Mouse (Mus musculus): ENCODE measurements around the gene Utf1. TPM values are rescaled to one million over a fixed set of nuclear protein-coding genes. Genes with fewer than 3 reads are reported as not detected.

The Utf1 gene
- polyA plus RNA-seq, 1 experiment from 2014 or later, result not detected

DNA sequence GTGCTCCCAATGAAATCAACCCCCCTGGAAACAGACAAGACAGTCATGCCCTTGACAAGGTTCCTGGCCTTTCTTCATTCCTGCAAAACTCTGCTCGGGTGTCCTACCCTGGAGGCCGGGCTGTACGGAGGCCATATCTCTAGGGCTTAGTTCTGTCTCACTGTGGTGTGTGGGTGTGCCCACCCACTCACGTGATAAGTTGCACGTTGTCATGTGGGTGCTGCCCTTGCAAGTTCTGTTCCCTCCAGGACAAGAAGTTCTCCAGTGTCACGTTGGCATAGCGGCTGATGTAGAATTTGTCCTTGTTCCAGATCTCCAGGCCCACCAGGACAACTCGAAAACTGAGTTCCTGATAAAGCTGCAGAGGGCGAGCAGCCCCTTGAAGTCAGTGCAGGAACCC, 44.7 kb downstream of the Utf1 start:
- H3K4me2 ChIP-seq (replicated peaks; ENCODE audit: low read depth, low read length), result no peak overlapping the region
- H3K4me3 ChIP-seq (ENCODE audit: low read depth, low read length), result no peak overlapping the region
- DNase-seq (ENCODE audit: low spot score) (no peak), ATAC-seq (ENCODE audit: low FRiP score) (no peak)
- no peaks in the 10 kb centered on the region for H3K9me3 ChIP-seq (ENCODE audit: control insufficient read depth, low read length)
- no peaks in the 10 kb centered on the region for H3K36me3 ChIP-seq (ENCODE audit: control insufficient read depth, insufficient read depth, low read length)
- no peaks in the 10 kb centered on the region for H3K4me1 ChIP-seq (replicated peaks; ENCODE audit: control insufficient read depth, insufficient read depth, low read length)
- no peaks in the 10 kb centered on the region for H3K27me3 ChIP-seq (ENCODE audit: control insufficient read depth, insufficient read depth, low read length)
- WGBS, result 89% methylated on average over 9 of the region's 9 CpGs
- no peak overlapping the region for H3K9ac ChIP-seq (ENCODE audit: low read depth, low read length)
- H3K27ac ChIP-seq (ENCODE audit: low read depth, low read length), result no peak overlapping the region

GRCm38 (mm10) chr7:139990864-139991394, 47.3 kb downstream of the Utf1 start:
- Histone ChIP-seq H3K9ac (ENCODE audit: low read depth, low read length) (no peak overlapping the region), H3K4me2 (replicated peaks; ENCODE audit: low read depth, low read length) (no peak overlapping the region), H3K4me3 (ENCODE audit: low read depth, low read length) (no peak overlapping the region), H3K27me3 (ENCODE audit: control insufficient read depth, insufficient read depth, low read length) (no peaks in the 10 kb centered on the region), H3K4me1 (replicated peaks; ENCODE audit: control insufficient read depth, insufficient read depth, low read length) (no peaks in the 10 kb centered on the region), H3K36me3 (ENCODE audit: control insufficient read depth, insufficient read depth, low read length) (no peaks in the 10 kb centered on the region), H3K9me3 (ENCODE audit: control insufficient read depth, low read length) (no peaks in the 10 kb centered on the region), H3K27ac (ENCODE audit: low read depth, low read length) (no peak overlapping the region)
- 79% methylated on average over 8 of the region's 8 CpGs for WGBS
- DNase-seq (ENCODE audit: low spot score), result no peak
- no peak for ATAC-seq (ENCODE audit: low FRiP score)

DNA sequence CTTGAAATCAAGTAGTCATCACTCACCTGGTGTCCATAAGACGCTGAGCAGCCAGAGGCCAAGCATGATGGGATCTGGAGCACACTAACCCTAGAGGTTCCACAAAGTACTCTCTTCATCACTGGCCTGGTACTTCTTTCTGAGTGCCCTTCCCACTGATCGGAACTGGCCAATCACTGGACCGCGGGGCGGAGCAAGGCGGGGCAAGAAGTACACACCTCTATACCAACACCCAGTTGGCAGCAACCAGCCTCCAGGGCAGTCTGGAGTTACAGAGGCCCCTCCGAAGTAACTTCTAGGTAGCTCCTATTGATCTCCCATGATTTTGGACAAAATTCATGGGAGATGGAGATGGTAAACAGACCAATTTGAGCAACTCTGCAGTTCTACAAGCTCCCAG, 48.8 kb downstream of the Utf1 start, which contains the start of gene Adam8:
Gene Adam8, minus strand, starts transcription at position 157 of the 400 bp plus-strand sequence.
- Histone ChIP-seq H3K36me3 (ENCODE audit: control insufficient read depth, insufficient read depth, low read length) (no peaks in the 10 kb centered on the region), H3K27ac (ENCODE audit: low read depth, low read length) (no peak within 1 kb of the TSS), H3K9me3 (ENCODE audit: control insufficient read depth, low read length) (no peaks in the 10 kb centered on the region), H3K9ac (ENCODE audit: low read depth, low read length) (no peak within 1 kb of the TSS), H3K27me3 (ENCODE audit: control insufficient read depth, insufficient read depth, low read length) (no peaks in the 10 kb centered on the region), H3K4me3 (ENCODE audit: low read depth, low read length) (no peak within 1 kb of the TSS), H3K4me2 (replicated peaks; ENCODE audit: low read depth, low read length) (no peak within 1 kb of the TSS), H3K4me1 (replicated peaks; ENCODE audit: control insufficient read depth, insufficient read depth, low read length) (no peaks in the 10 kb centered on the region)
- WGBS, result 22% methylated on average over 7 of the region's 7 CpGs
- ATAC-seq (ENCODE audit: low FRiP score) (no peak), DNase-seq (ENCODE audit: low spot score) (no peak)

DNA sequence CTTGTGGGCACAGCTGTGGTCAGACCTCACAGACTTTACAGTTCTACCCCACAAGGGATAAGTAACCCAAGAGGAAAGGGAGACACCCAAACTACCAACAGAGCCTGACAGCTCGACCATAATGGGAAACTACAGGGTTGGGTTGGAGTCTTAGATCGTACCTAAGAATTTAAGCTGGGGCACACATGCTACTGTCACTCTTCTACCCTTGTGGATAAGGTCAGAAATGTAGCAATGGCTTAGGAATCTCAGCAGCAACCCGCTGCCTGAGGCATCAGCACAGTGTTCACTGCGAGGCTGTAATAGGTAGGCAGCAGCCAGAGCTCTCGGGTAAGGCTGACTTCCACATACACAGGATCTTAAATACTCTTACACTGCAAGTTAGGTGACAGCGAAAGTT, 49.9 kb downstream of the Utf1 start:
- Histone ChIP-seq H3K4me1 (replicated peaks; ENCODE audit: control insufficient read depth, insufficient read depth, low read length) (no peaks in the 10 kb centered on the region), H3K9me3 (ENCODE audit: control insufficient read depth, low read length) (no peaks in the 10 kb centered on the region), H3K36me3 (ENCODE audit: control insufficient read depth, insufficient read depth, low read length) (0 out of 2 replicates have a peak, but pooled peaks cover 3% of the 10 kb centered on the region), H3K4me2 (replicated peaks; ENCODE audit: low read depth, low read length) (no peak overlapping the region), H3K27ac (ENCODE audit: low read depth, low read length) (no peak overlapping the region), H3K4me3 (ENCODE audit: low read depth, low read length) (no peak overlapping the region), H3K9ac (ENCODE audit: low read depth, low read length) (no peak overlapping the region), H3K27me3 (ENCODE audit: control insufficient read depth, insufficient read depth, low read length) (no peaks in the 10 kb centered on the region)
- DNase-seq (ENCODE audit: low spot score) (no peak), ATAC-seq (ENCODE audit: low FRiP score) (no peak)
- 92% methylated on average over 6 of the region's 6 CpGs for WGBS

- no peak for ATAC-seq (ENCODE audit: low FRiP score)
- Histone ChIP-seq H3K4me2 (replicated peaks; ENCODE audit: low read depth, low read length) (no peak overlapping the region), H3K36me3 (ENCODE audit: control insufficient read depth, insufficient read depth, low read length) (0 out of 2 replicates have a peak, but pooled peaks cover 3% of the 10 kb centered on the region), H3K4me3 (ENCODE audit: low read depth, low read length) (no peak overlapping the region), H3K4me1 (replicated peaks; ENCODE audit: control insufficient read depth, insufficient read depth, low read length) (no peaks in the 10 kb centered on the region), H3K27me3 (ENCODE audit: control insufficient read depth, insufficient read depth, low read length) (no peaks in the 10 kb centered on the region), H3K9ac (ENCODE audit: low read depth, low read length) (no peak overlapping the region), H3K9me3 (ENCODE audit: control insufficient read depth, low read length) (no peaks in the 10 kb centered on the region), H3K27ac (ENCODE audit: low read depth, low read length) (no peak overlapping the region)
- WGBS, result 87% methylated on average over 4 of the region's 4 CpGs
- no peak for DNase-seq (ENCODE audit: low spot score)
Observed at GRCm38 (mm10) chr7:139994202-139994601, 50.6 kb downstream of the Utf1 start.

DNA sequence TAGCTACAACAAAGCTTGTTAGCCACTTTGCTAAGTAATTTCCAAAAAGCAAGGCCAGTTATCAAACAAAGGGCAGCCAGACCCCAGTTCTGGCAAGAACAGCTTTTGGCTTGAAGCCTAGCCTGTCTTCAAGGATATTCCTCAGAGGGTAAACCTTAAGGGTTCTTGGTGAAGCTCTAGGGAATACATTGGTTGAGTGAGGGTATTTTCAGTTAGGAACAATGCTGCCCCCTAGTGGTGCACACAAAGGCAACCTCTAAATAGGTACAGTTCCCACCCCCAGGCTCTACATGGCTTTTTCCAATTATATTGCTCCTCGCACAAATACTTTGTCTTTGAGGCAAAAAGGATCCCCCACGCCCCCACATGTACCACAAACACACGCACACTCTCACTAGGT, 51.1 kb downstream of the Utf1 start:
- Histone ChIP-seq H3K4me2 (replicated peaks; ENCODE audit: low read depth, low read length) (no peak overlapping the region), H3K9ac (ENCODE audit: low read depth, low read length) (no peak overlapping the region), H3K36me3 (ENCODE audit: control insufficient read depth, insufficient read depth, low read length) (0 out of 2 replicates have a peak, but pooled peaks cover 3% of the 10 kb centered on the region), H3K27ac (ENCODE audit: low read depth, low read length) (no peak overlapping the region), H3K4me3 (ENCODE audit: low read depth, low read length) (no peak overlapping the region), H3K9me3 (ENCODE audit: control insufficient read depth, low read length) (no peaks in the 10 kb centered on the region), H3K27me3 (ENCODE audit: control insufficient read depth, insufficient read depth, low read length) (no peaks in the 10 kb centered on the region), H3K4me1 (replicated peaks; ENCODE audit: control insufficient read depth, insufficient read depth, low read length) (no peaks in the 10 kb centered on the region)
- DNase-seq (ENCODE audit: low spot score), result peak; percentile 77
- WGBS, result 28% methylated on average over 3 of the region's 3 CpGs
- ATAC-seq (ENCODE audit: low FRiP score), result 0 out of 2 replicates have a peak, but pooled peaks have one; percentile 38

MicroRNA genes within 50 kb of the gene (microRNA counts, 519-probe panel; counts per million panel counts)
- microRNA mmu-miR-202-3p (not detected), microRNA mmu-miR-202-5p (not detected)

Other genes with a start within 250 kb of the Utf1 start
- 14.4 and 16.4 TPM in 2 replicates for gene Adgra1, start 109.6 kb upstream of the Utf1 start, polyA plus RNA-seq (2014; fragmentation: Nextera tagmentation; extraction: Ambion mirVana)
- 1.2 and 1.4 TPM in 2 replicates for gene Kndc1, start 49.1 kb upstream of the Utf1 start, polyA plus RNA-seq (2014; fragmentation: Nextera tagmentation; extraction: Ambion mirVana)
- gene 6430531B16Rik, start 35.0 kb downstream of the Utf1 start, polyA plus RNA-seq (2014; fragmentation: Nextera tagmentation; extraction: Ambion mirVana), result 0.29 and 0.68 TPM in 2 replicates
- 2.6 and 3.1 TPM in 2 replicates for gene Adam8, start 48.8 kb downstream of the Utf1 start, polyA plus RNA-seq (2014; fragmentation: Nextera tagmentation; extraction: Ambion mirVana)
- 47.0 and 49.9 TPM in 2 replicates for gene Zfp511, start 92.6 kb downstream of the Utf1 start, polyA plus RNA-seq (2014; fragmentation: Nextera tagmentation; extraction: Ambion mirVana)
- gene Tubgcp2, start 92.9 kb downstream of the Utf1 start, polyA plus RNA-seq (2014; fragmentation: Nextera tagmentation; extraction: Ambion mirVana), result 58.1 and 67.4 TPM in 2 replicates
- gene Msx3, start 105.3 kb downstream of the Utf1 start, polyA plus RNA-seq (2014; fragmentation: Nextera tagmentation; extraction: Ambion mirVana), result 106 and 139 TPM in 2 replicates
- 11.2 and 12.1 TPM in 2 replicates for gene Caly, start 138.8 kb downstream of the Utf1 start, polyA plus RNA-seq (2014; fragmentation: Nextera tagmentation; extraction: Ambion mirVana)
- gene Prap1, start 149.6 kb downstream of the Utf1 start, polyA plus RNA-seq (2014; fragmentation: Nextera tagmentation; extraction: Ambion mirVana), result 0.27 TPM in 1 of 2 replicates, not detected in the other
- gene Fuom, start 158.7 kb downstream of the Utf1 start, polyA plus RNA-seq (2014; fragmentation: Nextera tagmentation; extraction: Ambion mirVana), result 17.7 and 18.4 TPM in 2 replicates
- 15.2 and 15.8 TPM in 2 replicates for gene Paox, start 172.0 kb downstream of the Utf1 start, polyA plus RNA-seq (2014; fragmentation: Nextera tagmentation; extraction: Ambion mirVana)
- 168 and 184 TPM in 2 replicates for gene Echs1, start 172.7 kb downstream of the Utf1 start, polyA plus RNA-seq (2014; fragmentation: Nextera tagmentation; extraction: Ambion mirVana)
- gene Mtg1, start 193.8 kb downstream of the Utf1 start, polyA plus RNA-seq (2014; fragmentation: Nextera tagmentation; extraction: Ambion mirVana), result 22.0 and 32.2 TPM in 2 replicates
- 0.94 and 1.9 TPM in 2 replicates for gene Sprn, start 211.1 kb downstream of the Utf1 start, polyA plus RNA-seq (2014; fragmentation: Nextera tagmentation; extraction: Ambion mirVana)
- gene Olfr522, start 221.0 kb downstream of the Utf1 start, polyA plus RNA-seq (2014; fragmentation: Nextera tagmentation; extraction: Ambion mirVana), result not detected in 2 replicates
- not detected in 2 replicates for gene Olfr523, start 229.4 kb downstream of the Utf1 start, polyA plus RNA-seq (2014; fragmentation: Nextera tagmentation; extraction: Ambion mirVana)